Mouse (Mus musculus) hindbrain, embryonic 12.5 days (tissue): ENCODE data around the gene Ankrd55. TPM values are rescaled to one million over a fixed set of nuclear protein-coding genes. Genes with fewer than 3 reads are reported as not detected.

Experiments
- ATAC-seq: fragments of 200-750 bp; cut with Nextera tagmentation; 2 replicates; pipeline ENCODE4 v1.8.0; 2017; ENCODE audit warnings: moderate TSS enrichment; ENCODE audit not compliant: low FRiP score
- H3K27ac ChIP-seq: fragments of 300-500 bp; sonication (generic); 2 replicates; pipeline ENCODE4 v1.5.1; 2016; ENCODE audit warnings: mild to moderate bottlenecking
- H3K27me3 ChIP-seq: fragments of 300-500 bp; sonication (generic); 2 replicates; pipeline ENCODE4 v1.6.1; 2016; ENCODE audit warnings: mild to moderate bottlenecking
- H3K36me3 ChIP-seq: fragments of 300-500 bp; sonication (generic); 2 replicates; pipeline ENCODE4 v1.6.1; 2016; ENCODE audit warnings: mild to moderate bottlenecking
- H3K4me1 ChIP-seq: fragments of 300-500 bp; sonication (generic); 2 replicates; pipeline ENCODE4 v1.6.1; 2016
- H3K4me2 ChIP-seq: fragments of 300-500 bp; sonication (generic); replicated peaks from 2 replicates; pipeline ENCODE4 v1.6.1; 2016; ENCODE audit warnings: mild to moderate bottlenecking
- H3K4me3 ChIP-seq: fragments of 300-500 bp; sonication (generic); 2 replicates; pipeline ENCODE4 v1.5.1; 2016; ENCODE audit warnings: mild to moderate bottlenecking
- H3K9ac ChIP-seq: fragments of 300-500 bp; sonication (generic); 2 replicates; pipeline ENCODE4 v1.6.1; 2016; ENCODE audit warnings: mild to moderate bottlenecking, moderate library complexity
- H3K9me3 ChIP-seq: fragments of 300-500 bp; sonication (generic); replicated peaks from 2 replicates; pipeline ENCODE4 v1.6.1; 2016; ENCODE audit warnings: mild to moderate bottlenecking
- WGBS: fragments of 180-500 bp; shearing (Covaris S2); methylation state at CpG from one replicate; pipeline ENCODE4 v1.1.7; 2016; 5-methylcytosine and 5-hydroxymethylcytosine counted together
- polyA plus RNA-seq: library from polyadenylated mRNA; unstranded; fragments of >200 nt; fragmentation: Nextera tagmentation; extraction: Ambion mirVana; gene quantifications from 2 replicates; pipeline ENCODE4 v1.2.1, GENCODE M21; 2016

Ankrd55 gene
- polyA plus RNA-seq, 1 experiment from 2014 or later, result 2.5 TPM

- H3K9me3 ChIP-seq, result no peaks in the 10 kb centered on the region
- peaks cover 16% of the 10 kb centered on the region for H3K4me1 ChIP-seq
- H3K36me3 ChIP-seq, result no peaks in the 10 kb centered on the region
- no peak overlapping the region for H3K9ac ChIP-seq
- 34% methylated on average over 8 of the region's 8 CpGs for WGBS
- peak overlapping the region; percentile 77 for H3K27ac ChIP-seq
- H3K4me2 ChIP-seq, result peak overlapping the region; percentile 39
- no peaks in the 10 kb centered on the region for H3K27me3 ChIP-seq
- no peak overlapping the region for H3K4me3 ChIP-seq
- peak; percentile 87 for ATAC-seq
These were observed 42.8 kb downstream of the Ankrd55 start for GRCm38 (mm10) chr13:112330919-112331681.

GRCm38 (mm10) chr13:112331682-112332061 is 43.4 kb downstream of the Ankrd55 start:
- ATAC-seq, result peak; percentile 53
- Histone ChIP-seq H3K9me3 (no peaks in the 10 kb centered on the region), H3K27me3 (no peaks in the 10 kb centered on the region), H3K4me3 (no peak overlapping the region), H3K4me1 (peaks cover 16% of the 10 kb centered on the region), H3K27ac (peak overlapping the region; percentile 77), H3K36me3 (no peaks in the 10 kb centered on the region), H3K4me2 (peak overlapping the region; percentile 39), H3K9ac (no peak overlapping the region)
- 23% methylated on average over 1 of the region's 1 CpGs for WGBS

GRCm38 (mm10) chr13:112335531-112335930 is 47.3 kb downstream of the Ankrd55 start:
- 87% methylated on average over 3 of the region's 3 CpGs for WGBS
- H3K9ac ChIP-seq, result no peak overlapping the region
- H3K4me2 ChIP-seq, result no peak overlapping the region
- peaks cover 16% of the 10 kb centered on the region for H3K4me1 ChIP-seq
- no peak overlapping the region for H3K27ac ChIP-seq
- H3K4me3 ChIP-seq, result no peak overlapping the region
- H3K9me3 ChIP-seq, result no peaks in the 10 kb centered on the region
- ATAC-seq, result no peak
- no peaks in the 10 kb centered on the region for H3K36me3 ChIP-seq
- H3K27me3 ChIP-seq, result no peaks in the 10 kb centered on the region

- no peak for ATAC-seq
- Histone ChIP-seq H3K4me2 (no peak overlapping the region), H3K9ac (no peak overlapping the region), H3K27me3 (no peaks in the 10 kb centered on the region), H3K4me3 (no peak overlapping the region), H3K27ac (no peak overlapping the region), H3K4me1 (0 out of 2 replicates have a peak, but pooled peaks cover 2% of the 10 kb centered on the region), H3K36me3 (no peaks in the 10 kb centered on the region), H3K9me3 (no peaks in the 10 kb centered on the region)
- 94% methylated on average over 9 of the region's 9 CpGs for whole genome bisulfite sequencing
These were observed 48.9 kb downstream of the Ankrd55 start for GRCm38 (mm10) chr13:112337146-112337545.

- H3K27me3 ChIP-seq, result no peaks in the 10 kb centered on the region
- H3K4me2 ChIP-seq, result no peak overlapping the region
- ATAC-seq, result no peak
- H3K4me1 ChIP-seq, result no peaks in the 10 kb centered on the region
- H3K27ac ChIP-seq, result no peak overlapping the region
- WGBS, result 78% methylated on average over 8 of the region's 8 CpGs
- H3K4me3 ChIP-seq, result no peak overlapping the region
- no peaks in the 10 kb centered on the region for H3K36me3 ChIP-seq
- no peaks in the 10 kb centered on the region for H3K9me3 ChIP-seq
- no peak overlapping the region for H3K9ac ChIP-seq
These were observed 52.0 kb downstream of the Ankrd55 start for GRCm38 (mm10) chr13:112340205-112340604.

GRCm38 (mm10) chr13:112340761-112341160 is 52.5 kb downstream of the Ankrd55 start:
- no peaks in the 10 kb centered on the region for H3K9me3 ChIP-seq
- H3K9ac ChIP-seq, result no peak overlapping the region
- 90% methylated on average over 6 of the region's 6 CpGs for WGBS
- no peaks in the 10 kb centered on the region for H3K27me3 ChIP-seq
- no peaks in the 10 kb centered on the region for H3K36me3 ChIP-seq
- H3K27ac ChIP-seq, result no peak overlapping the region
- H3K4me3 ChIP-seq, result no peak overlapping the region
- peaks cover under 1% of the 10 kb centered on the region; the same call in 1 of the 2 replicates for H3K4me1 ChIP-seq
- ATAC-seq, result no peak
- H3K4me2 ChIP-seq, result no peak overlapping the region

- WGBS, result 68% methylated on average over 5 of the region's 5 CpGs
These were observed 54.8 kb downstream of the Ankrd55 start for GRCm38 (mm10) chr13:112342971-112343627.

GRCm38 (mm10) chr13:112343628-112344009 is 55.4 kb downstream of the Ankrd55 start:
- peaks cover 14% of the 10 kb centered on the region; the same call in 1 of the 2 replicates for H3K4me1 ChIP-seq
- no peaks in the 10 kb centered on the region for H3K27me3 ChIP-seq
- H3K4me2 ChIP-seq, result no peak overlapping the region
- H3K4me3 ChIP-seq, result no peak overlapping the region
- no peak overlapping the region for H3K27ac ChIP-seq
- no peak overlapping the region for H3K9ac ChIP-seq
- ATAC-seq, result no peak
- H3K9me3 ChIP-seq, result no peaks in the 10 kb centered on the region
- WGBS, result 77% methylated on average over 5 of the region's 5 CpGs
- no peaks in the 10 kb centered on the region for H3K36me3 ChIP-seq

More at GRCm38 (mm10) chr13:112342971-112343627, 54.8 kb downstream of the Ankrd55 start:
- Histone ChIP-seq H3K27ac (no peak overlapping the region), H3K36me3 (no peaks in the 10 kb centered on the region), H3K9me3 (no peaks in the 10 kb centered on the region), H3K4me2 (no peak overlapping the region), H3K27me3 (no peaks in the 10 kb centered on the region), H3K4me3 (no peak overlapping the region), H3K9ac (no peak overlapping the region), H3K4me1 (peaks cover 14% of the 10 kb centered on the region; the same call in 1 of the 2 replicates)
- no peak for ATAC-seq

- no peak overlapping the region for H3K27ac ChIP-seq
- 68% methylated on average over 8 of the region's 8 CpGs for WGBS
- peaks cover 14% of the 10 kb centered on the region; the same call in 1 of the 2 replicates for H3K4me1 ChIP-seq
- no peak for ATAC-seq
- no peak overlapping the region for H3K9ac ChIP-seq
- H3K27me3 ChIP-seq, result no peaks in the 10 kb centered on the region
- H3K9me3 ChIP-seq, result no peaks in the 10 kb centered on the region
- H3K36me3 ChIP-seq, result no peaks in the 10 kb centered on the region
- H3K4me2 ChIP-seq, result no peak overlapping the region
- H3K4me3 ChIP-seq, result no peak overlapping the region
These were observed 56.1 kb downstream of the Ankrd55 start for GRCm38 (mm10) chr13:112344270-112344864.

GRCm38 (mm10) chr13:112345542-112345941 is 57.3 kb downstream of the Ankrd55 start:
- no peak overlapping the region for H3K4me2 ChIP-seq
- ATAC-seq, result no peak
- peaks cover 14% of the 10 kb centered on the region; the same call in 1 of the 2 replicates for H3K4me1 ChIP-seq
- H3K27ac ChIP-seq, result no peak overlapping the region; the same call in 1 of the 2 replicates
- no peaks in the 10 kb centered on the region for H3K9me3 ChIP-seq
- no peaks in the 10 kb centered on the region for H3K27me3 ChIP-seq
- H3K4me3 ChIP-seq, result no peak overlapping the region
- H3K36me3 ChIP-seq, result no peaks in the 10 kb centered on the region
- H3K9ac ChIP-seq, result no peak overlapping the region
- 88% methylated on average over 2 of the region's 2 CpGs for WGBS

- WGBS, result 76% methylated on average over 11 of the region's 11 CpGs
These were observed 57.8 kb downstream of the Ankrd55 start for GRCm38 (mm10) chr13:112346031-112346430.

GRCm38 (mm10) chr13:112346659-112347142 is 58.5 kb downstream of the Ankrd55 start:
- Histone ChIP-seq H3K4me3 (no peak overlapping the region), H3K36me3 (no peaks in the 10 kb centered on the region), H3K9me3 (no peaks in the 10 kb centered on the region), H3K9ac (no peak overlapping the region), H3K4me1 (peaks cover 14% of the 10 kb centered on the region; the same call in 1 of the 2 replicates), H3K4me2 (no peak overlapping the region; the same call in 1 of the 2 replicates), H3K27ac (peak overlapping the region; percentile 35), H3K27me3 (no peaks in the 10 kb centered on the region)
- ATAC-seq, result no peak
- 51% methylated on average over 7 of the region's 7 CpGs for WGBS

More at GRCm38 (mm10) chr13:112346031-112346430, 57.8 kb downstream of the Ankrd55 start:
- Histone ChIP-seq H3K4me3 (no peak overlapping the region), H3K27ac (peak overlapping the region; percentile 26; the same call in 1 of the 2 replicates), H3K4me1 (peaks cover 14% of the 10 kb centered on the region; the same call in 1 of the 2 replicates), H3K9me3 (no peaks in the 10 kb centered on the region), H3K9ac (no peak overlapping the region), H3K36me3 (no peaks in the 10 kb centered on the region), H3K4me2 (no peak overlapping the region), H3K27me3 (no peaks in the 10 kb centered on the region)
- no peak for ATAC-seq
